Mouse (Mus musculus) thymus, adult 2 months (tissue): Measurements from ENCODE around the gene Myh6. TPM values are rescaled to one million over a fixed set of nuclear protein-coding genes. Genes with fewer than 3 reads are reported as not detected.
A peak's percentile ranks its signal among the peaks of the same experiment; 100 is the strongest.

Experiments used
- DNase-seq: peaks from one replicate; pipeline ENCODE4 v3.0.0; 2021
- H3K27ac ChIP-seq: fragments of 200-500 bp; 2 replicates; pipeline ENCODE4 v1.5.1; 2012; ENCODE audit warnings: low read length, control low read depth; ENCODE audit not compliant: control insufficient read depth, insufficient read depth
- H3K27me3 ChIP-seq: fragments of 200-500 bp; 2 replicates; pipeline ENCODE4 v1.6.1; 2012; ENCODE audit warnings: mild to moderate bottlenecking, low read length, moderate library complexity, mixed read lengths; ENCODE audit not compliant: control insufficient read depth, insufficient read depth
- H3K36me3 ChIP-seq: fragments of 200-500 bp; 2 replicates; pipeline ENCODE4 v1.6.1; 2012; ENCODE audit warnings: mild to moderate bottlenecking, low read length, moderate library complexity; ENCODE audit not compliant: control insufficient read depth, insufficient read depth
- H3K4me1 ChIP-seq: fragments of 200-500 bp; replicated peaks from 2 replicates; pipeline ENCODE4 v1.6.1; 2012; ENCODE audit warnings: low read length; ENCODE audit not compliant: control insufficient read depth, insufficient read depth
- H3K4me3 ChIP-seq: fragments of 200-500 bp; 2 replicates; pipeline ENCODE4 v1.5.1; 2012; ENCODE audit warnings: mild to moderate bottlenecking, low read length, control low read depth, moderate library complexity; ENCODE audit not compliant: control insufficient read depth, insufficient read depth
- CTCF ChIP-seq: fragments of 200-500 bp; IDR thresholded peaks from 2 replicates; pipeline ENCODE4 v1.5.1; 2012; ENCODE audit warnings: mild to moderate bottlenecking, control low read depth, low read length, moderate library complexity, borderline replicate concordance; ENCODE audit not compliant: control insufficient read depth, poor library complexity, insufficient read depth; ENCODE audit errors: extremely low read depth
- POLR2A ChIP-seq: fragments of 200-500 bp; IDR thresholded peaks from 2 replicates; pipeline ENCODE4 v1.6.1; 2012; ENCODE audit warnings: mild to moderate bottlenecking, low read length, control low read depth, moderate library complexity; ENCODE audit not compliant: control insufficient read depth, poor library complexity, insufficient read depth; ENCODE audit errors: extremely low read depth
- WGBS: fragments of 180-500 bp; shearing (Covaris S2); methylation state at CpG from one replicate; pipeline ENCODE4 v1.1.7; 2018; 5-methylcytosine and 5-hydroxymethylcytosine counted together
- polyA plus RNA-seq: library from polyadenylated mRNA; depleted of rRNA; stranded (reverse); fragments of >200 nt; gene quantifications from 2 replicates; pipeline ENCODE4 v1.2.3, GENCODE M21; 2012; rRNA removed

Myh6 gene
- 13.4 and 159 TPM in 2 replicates for polyA plus RNA-seq

- Histone ChIP-seq H3K4me1 (no peaks in the 10 kb centered on the region), H3K4me3 (no peak within 1 kb of the TSS), H3K27ac (no peak within 1 kb of the TSS), H3K36me3 (no peaks in the 10 kb centered on the region), H3K27me3 (no peaks in the 10 kb centered on the region)
- no peak for TF ChIP-seq CTCF
- TF ChIP-seq POLR2A: no peak
- no peak for DNase-seq
- 83% methylated on average over 7 of the region's 7 CpGs for WGBS
Measured at GRCm38 (mm10) chr14:54966320-54966977, at the start of gene Myh6. Gene Myh6 (minus strand): TSS chr14:54966927.

DNA sequence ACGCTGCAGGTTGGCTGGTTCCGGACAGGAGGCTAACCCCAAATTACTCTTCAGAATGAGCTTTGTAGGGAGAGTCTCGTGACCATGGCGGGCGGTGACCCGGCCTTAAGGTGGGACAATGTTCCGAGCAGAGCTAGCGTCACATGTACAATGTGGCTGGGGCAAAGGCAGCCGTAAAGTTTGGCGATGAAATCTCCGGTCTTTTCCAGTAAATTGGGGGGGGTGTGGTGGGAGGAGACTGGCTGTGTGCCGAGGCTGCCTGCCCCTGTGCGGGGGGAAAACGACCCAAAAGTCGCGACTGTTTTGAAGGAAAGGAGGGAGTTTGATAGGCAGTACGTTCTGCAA is 49.0 kb upstream of the Myh6 start:
- H3K27ac ChIP-seq: peak overlapping the region; percentile 3
- no peak for DNase-seq
- H3K27me3 ChIP-seq: no peaks in the 10 kb centered on the region
- WGBS: under 1% methylated on average over 17 of the region's 17 CpGs
- peak overlapping the region; percentile 59 for H3K4me3 ChIP-seq
- H3K36me3 ChIP-seq: peaks cover 12% of the 10 kb centered on the region
- TF ChIP-seq CTCF: no peak
- TF ChIP-seq POLR2A: no peak
- H3K4me1 ChIP-seq: peaks cover 5% of the 10 kb centered on the region

DNA sequence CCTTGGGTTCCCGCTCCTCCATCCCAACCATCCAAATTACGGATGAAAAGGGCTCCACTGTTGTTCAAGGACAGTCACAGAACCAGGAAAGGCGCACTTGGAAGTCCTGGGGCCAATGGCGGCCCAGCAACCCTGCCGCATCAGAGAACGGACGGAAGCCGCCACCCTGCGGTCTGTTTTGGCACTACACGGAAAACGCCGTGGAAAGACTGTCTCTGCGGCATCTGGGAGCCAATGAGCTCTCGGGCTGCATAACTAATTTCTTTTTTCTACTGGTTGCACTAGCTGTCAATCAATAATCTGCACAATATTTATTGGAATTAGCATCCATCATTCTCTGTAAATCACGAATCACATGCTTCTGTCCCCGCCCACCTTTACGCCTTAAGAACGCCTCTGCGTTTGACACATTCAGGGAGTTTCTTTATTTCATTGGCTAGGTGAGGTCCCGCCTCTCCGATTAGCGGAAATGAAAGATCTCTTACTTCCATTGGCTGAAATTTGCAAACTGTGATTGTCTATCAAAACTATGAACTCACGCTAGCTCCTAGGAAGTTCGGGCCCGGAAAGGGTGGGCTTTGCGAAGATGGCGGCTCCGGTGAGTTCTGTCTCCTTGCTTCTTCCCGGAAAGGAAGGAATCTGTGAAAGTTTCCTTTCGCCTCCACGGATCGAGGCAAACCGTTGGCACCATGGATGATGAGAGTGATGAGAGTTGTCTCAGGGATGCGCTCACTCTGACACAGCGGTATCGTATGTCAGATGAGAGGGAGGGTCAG is 48.5 kb upstream of the Myh6 start, which contains the start of gene Ngdn:
Gene Ngdn, plus strand, starts transcription at position 464 of the 776 bp plus-strand sequence.
- peak; percentile 99 for DNase-seq
- peaks cover 10% of the 10 kb centered on the region; the same call in 1 of the 2 replicates for H3K36me3 ChIP-seq
- peak within 1 kb of the TSS; percentile 96 for H3K4me3 ChIP-seq
- under 1% methylated on average over 36 of the region's 36 CpGs for WGBS
- H3K27me3 ChIP-seq: no peaks in the 10 kb centered on the region
- peak within 1 kb of the TSS; percentile 79 for H3K27ac ChIP-seq
- peaks cover 5% of the 10 kb centered on the region for H3K4me1 ChIP-seq
- TF ChIP-seq POLR2A: peak; percentile 79
- peak; percentile 82; the same call in 1 of the 2 replicates for TF ChIP-seq CTCF

DNA sequence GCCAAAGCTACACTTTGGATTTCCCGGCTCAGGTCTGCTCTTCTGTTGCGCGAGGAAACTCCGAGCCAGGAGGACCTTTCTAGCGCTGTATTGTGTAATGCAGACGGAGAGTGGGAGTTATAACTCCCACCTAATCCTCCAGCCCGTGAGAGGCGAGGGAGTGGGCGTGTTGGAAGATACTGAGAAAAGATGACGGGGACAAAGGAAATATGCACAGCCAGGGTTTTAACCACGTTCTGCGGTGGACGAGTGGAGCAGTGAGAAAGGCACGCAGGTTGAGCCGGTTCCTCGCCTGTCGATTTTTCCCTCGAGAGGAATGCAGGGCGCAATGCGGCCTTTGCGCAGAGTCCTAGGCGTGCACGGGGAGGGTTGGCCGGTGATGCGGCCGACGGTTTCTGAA is 47.9 kb upstream of the Myh6 start:
- peaks cover 5% of the 10 kb centered on the region for H3K4me1 ChIP-seq
- WGBS: 2% methylated on average over 27 of the region's 27 CpGs
- peaks cover 10% of the 10 kb centered on the region; the same call in 1 of the 2 replicates for H3K36me3 ChIP-seq
- H3K4me3 ChIP-seq: peak overlapping the region; percentile 96
- TF ChIP-seq POLR2A (no peak), CTCF (no peak)
- peak overlapping the region; percentile 79 for H3K27ac ChIP-seq
- no peaks in the 10 kb centered on the region for H3K27me3 ChIP-seq
- no peak for DNase-seq

DNA sequence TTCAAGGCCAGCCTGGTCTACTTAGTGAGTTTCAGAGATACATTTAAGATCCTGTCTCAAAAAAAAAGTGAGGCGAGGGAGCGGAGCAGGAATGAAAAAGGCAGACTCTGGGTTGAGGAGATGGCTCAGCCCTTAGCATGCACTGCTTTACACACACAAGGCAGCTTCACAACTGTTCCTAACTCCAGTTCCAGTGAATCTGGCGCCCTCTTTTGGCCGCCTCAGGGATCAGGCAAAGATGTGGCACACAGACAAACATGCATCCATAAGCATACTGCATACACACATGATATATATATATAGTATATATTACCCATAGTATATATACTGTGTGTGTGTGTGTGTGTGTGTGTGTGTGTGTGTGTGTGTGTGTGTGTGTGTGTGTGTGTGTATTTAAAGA is 44.4 kb upstream of the Myh6 start:
- Histone ChIP-seq H3K27me3 (no peaks in the 10 kb centered on the region), H3K4me3 (no peak overlapping the region), H3K36me3 (no peaks in the 10 kb centered on the region), H3K27ac (no peak overlapping the region), H3K4me1 (peaks cover 5% of the 10 kb centered on the region)
- TF ChIP-seq CTCF (no peak), POLR2A (no peak)
- DNase-seq: peak; percentile 13
- 85% methylated on average over 4 of the region's 4 CpGs for WGBS

- H3K4me3 ChIP-seq: no peak overlapping the region
- TF ChIP-seq POLR2A (no peak), CTCF (no peak)
- H3K36me3 ChIP-seq: no peaks in the 10 kb centered on the region
- H3K27me3 ChIP-seq: no peaks in the 10 kb centered on the region
- DNase-seq: no peak
- WGBS: 93% methylated on average over 8 of the region's 8 CpGs
- H3K27ac ChIP-seq: no peak overlapping the region
- no peaks in the 10 kb centered on the region for H3K4me1 ChIP-seq
Measured at GRCm38 (mm10) chr14:55008417-55008816, 41.7 kb upstream of the Myh6 start.
